Mouse (Mus musculus) midbrain, embryonic 10.5 days (tissue): ENCODE results near the gene Faap20. TPM values are rescaled to one million over a fixed set of nuclear protein-coding genes. Genes with fewer than 3 reads are reported as not detected.
A peak's percentile ranks its signal among the peaks of the same experiment; 100 is the strongest.

Experiments
- DNase-seq: peaks from one replicate; pipeline ENCODE4 v3.0.0-alpha.2; 2017; ENCODE audit warnings: low spot score
- H3K27ac ChIP-seq: fragments of 300-500 bp; sonication (generic); replicated peaks from 2 replicates; pipeline ENCODE4 v1.5.1; 2016; ENCODE audit warnings: mild to moderate bottlenecking
- H3K27me3 ChIP-seq: fragments of 300-500 bp; sonication (generic); 2 replicates; pipeline ENCODE4 v1.6.1; 2016; ENCODE audit warnings: low read depth, mild to moderate bottlenecking; ENCODE audit not compliant: poor library complexity, severe bottlenecking
- H3K36me3 ChIP-seq: fragments of 300-500 bp; sonication (generic); 2 replicates; pipeline ENCODE4 v1.6.1; 2016; ENCODE audit warnings: mild to moderate bottlenecking, moderate library complexity
- H3K4me1 ChIP-seq: fragments of 300-500 bp; sonication (generic); 2 replicates; pipeline ENCODE4 v1.6.1; 2016
- H3K4me3 ChIP-seq: fragments of 300-500 bp; sonication (generic); 2 replicates; pipeline ENCODE4 v1.5.1; 2016; ENCODE audit warnings: mild to moderate bottlenecking, moderate library complexity
- H3K9me3 ChIP-seq: fragments of 300-500 bp; sonication (generic); replicated peaks from 2 replicates; pipeline ENCODE4 v1.6.1; 2016; ENCODE audit warnings: mild to moderate bottlenecking
- WGBS: fragments of 180-500 bp; shearing (Covaris S2); methylation state at CpG from one replicate; pipeline ENCODE4 v1.1.7; 2016; 5-methylcytosine and 5-hydroxymethylcytosine counted together
- polyA plus RNA-seq: library from polyadenylated mRNA; unstranded; fragments of >200 nt; fragmentation: Nextera tagmentation; extraction: Ambion mirVana; gene quantifications from 2 replicates; pipeline ENCODE4 v1.2.1, GENCODE M21; 2016

Gene Faap20
- polyA plus RNA-seq, 1 experiment from 2014 or later = 120 TPM

DNA sequence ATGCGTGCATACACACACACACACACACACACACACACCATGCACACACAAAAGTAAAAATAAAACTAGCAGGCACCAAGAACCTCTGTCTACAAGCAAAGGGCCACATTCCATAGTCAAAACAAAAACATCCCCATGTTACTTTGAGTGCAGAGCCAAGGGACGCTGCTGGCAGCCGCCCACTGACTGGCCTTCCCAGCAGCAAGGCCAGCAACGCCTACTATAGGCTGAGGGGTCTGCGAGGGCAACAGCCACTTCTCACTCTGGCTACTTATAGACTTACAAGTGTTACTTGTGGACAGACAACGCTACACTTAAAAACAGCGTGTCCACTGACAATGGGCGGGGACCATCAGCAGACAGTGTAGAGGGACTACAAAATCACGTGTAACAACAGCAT is 34.4 kb upstream of the Faap20 start:
- Histone ChIP-seq H3K9me3 (no peaks in the 10 kb centered on the region), H3K4me1 (peaks cover 75% of the 10 kb centered on the region), H3K4me3 (no peak overlapping the region), H3K27me3 (no peaks in the 10 kb centered on the region), H3K36me3 (peaks cover 55% of the 10 kb centered on the region), H3K27ac (no peak overlapping the region)
- 71% methylated on average over 9 of the region's 9 CpGs for WGBS
- no peak for DNase-seq

DNA sequence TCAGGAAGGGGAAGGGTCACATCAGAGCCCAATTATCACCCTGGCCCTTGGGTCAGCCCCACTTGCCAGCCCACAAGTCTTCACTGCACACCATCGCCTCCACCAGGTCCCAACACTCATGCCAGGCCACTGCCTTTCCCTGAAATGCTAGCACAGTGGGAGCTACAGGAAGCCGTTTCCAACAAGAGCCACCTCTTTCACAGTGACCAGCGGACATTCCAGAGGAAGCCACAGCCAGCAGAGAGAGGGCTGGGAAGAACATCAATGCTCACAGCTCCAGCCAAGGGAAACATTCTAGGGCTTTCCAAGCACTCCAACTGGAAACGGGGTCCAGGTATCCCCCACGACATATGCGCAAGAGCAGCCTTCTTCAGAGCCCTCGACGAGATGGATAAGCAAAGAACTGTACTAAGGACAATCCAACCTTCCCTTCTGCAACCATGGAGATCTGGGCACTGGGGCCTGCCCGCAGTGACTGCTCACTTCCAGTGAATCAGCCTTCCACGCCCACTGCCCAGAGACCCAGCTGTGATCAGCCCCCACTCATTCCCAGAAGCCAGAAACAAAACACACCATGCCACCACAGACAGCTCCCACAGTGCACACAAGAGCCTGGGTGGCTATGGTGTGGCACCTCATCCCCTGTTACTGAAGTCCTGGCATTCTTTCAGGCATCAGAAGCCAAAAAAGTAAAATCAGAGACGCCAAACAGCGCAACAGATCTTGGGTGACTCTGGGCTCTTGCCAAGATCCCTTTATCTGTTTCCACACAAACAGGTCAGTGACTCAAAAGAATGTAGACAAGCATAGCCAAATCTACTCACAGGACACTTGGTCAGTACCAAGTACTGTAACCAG is 33.6 kb upstream of the Faap20 start:
- no peaks in the 10 kb centered on the region for H3K9me3 ChIP-seq
- H3K4me1 ChIP-seq = peaks cover 80% of the 10 kb centered on the region
- peaks cover 47% of the 10 kb centered on the region for H3K36me3 ChIP-seq
- no peaks in the 10 kb centered on the region for H3K27me3 ChIP-seq
- whole genome bisulfite sequencing = 73% methylated on average over 12 of the region's 12 CpGs
- peak overlapping the region; percentile 16; the same call in 1 of the 2 replicates for H3K4me3 ChIP-seq
- H3K27ac ChIP-seq = 0 out of 2 replicates have a peak overlapping the region, but pooled peaks have one; percentile 10
- no peak for DNase-seq

DNA sequence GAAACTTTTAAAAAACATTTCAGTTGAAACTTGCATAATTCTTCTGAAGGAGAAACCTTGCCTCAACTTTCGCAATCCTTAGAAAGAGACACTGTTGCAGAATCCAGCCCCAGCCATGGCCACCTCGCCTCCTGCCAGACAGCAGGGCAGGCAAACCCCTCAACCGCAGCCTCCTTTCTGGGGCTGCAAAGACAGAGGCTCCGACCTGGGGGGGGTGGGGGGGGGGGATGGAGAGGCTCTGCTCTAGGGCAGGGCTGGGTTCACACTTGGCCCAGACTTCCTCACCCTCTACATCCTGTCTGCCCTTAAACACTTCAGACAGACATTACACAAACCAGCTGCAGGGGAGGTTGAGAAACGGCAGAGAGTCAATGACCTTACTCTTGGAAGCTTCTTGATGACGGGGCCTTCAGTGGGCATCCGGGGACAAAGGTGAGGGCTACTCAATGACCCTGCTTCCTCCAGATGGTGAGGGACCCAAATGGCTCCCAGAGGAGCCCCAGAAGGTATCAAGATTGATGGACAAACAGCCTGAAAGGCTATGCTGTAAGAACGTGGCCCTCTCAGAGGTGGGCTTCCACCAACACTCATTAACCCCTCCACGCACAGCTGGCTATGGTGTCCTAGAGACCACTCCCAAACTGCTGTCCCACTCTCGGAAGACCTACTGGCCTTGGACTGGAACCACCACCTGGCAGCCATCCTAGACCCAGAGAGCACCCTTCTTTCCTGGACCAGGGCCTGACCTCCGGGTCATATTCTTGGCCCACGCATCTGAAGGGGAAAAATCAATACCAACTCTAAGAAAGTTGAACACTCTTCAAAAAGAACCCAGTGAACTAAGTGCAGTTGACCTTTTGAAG is 32.1 kb upstream of the Faap20 start:
- Histone ChIP-seq H3K4me3 (peak overlapping the region; percentile 98), H3K4me1 (peaks cover 91% of the 10 kb centered on the region), H3K27me3 (no peaks in the 10 kb centered on the region), H3K9me3 (no peaks in the 10 kb centered on the region), H3K36me3 (peaks cover 37% of the 10 kb centered on the region), H3K27ac (peak overlapping the region; percentile 42)
- WGBS = 75% methylated on average over 12 of the region's 12 CpGs
- no peak for DNase-seq

DNA sequence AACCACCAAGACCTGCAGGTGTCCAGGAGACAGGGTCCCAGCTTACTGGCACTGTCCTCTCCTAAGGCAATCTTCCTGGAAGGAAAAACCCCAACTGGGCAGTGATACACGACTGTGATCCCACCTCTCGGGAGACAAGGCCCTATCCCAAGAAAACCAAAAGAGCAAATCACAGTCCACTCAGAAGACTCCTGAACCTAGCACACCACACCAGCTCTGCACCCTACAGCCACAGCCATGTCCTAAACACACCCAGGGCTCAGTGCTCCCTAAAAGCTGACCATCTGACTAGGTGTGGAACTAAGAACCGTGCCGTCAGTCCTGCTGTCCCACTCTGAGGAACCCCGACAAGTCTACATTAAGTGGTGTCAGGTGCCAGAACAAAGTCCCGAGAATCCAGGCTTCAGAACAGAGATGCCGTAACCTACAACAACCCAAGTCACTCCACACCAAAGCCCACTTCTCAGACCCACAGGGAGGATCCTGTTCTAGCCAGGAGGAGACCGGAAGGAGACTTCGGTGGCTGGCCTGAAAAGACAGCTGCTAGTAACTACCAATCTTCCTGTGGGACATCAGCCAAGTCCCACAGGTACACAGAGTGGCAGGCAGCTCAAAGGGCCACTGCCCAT is 31.4 kb upstream of the Faap20 start:
- 85% methylated on average over 9 of the region's 9 CpGs for WGBS
- peak overlapping the region; percentile 98; the same call in 1 of the 2 replicates for H3K4me3 ChIP-seq
- peaks cover 89% of the 10 kb centered on the region for H3K4me1 ChIP-seq
- DNase-seq = no peak
- peaks cover 32% of the 10 kb centered on the region for H3K36me3 ChIP-seq
- H3K9me3 ChIP-seq = no peaks in the 10 kb centered on the region
- peak overlapping the region; percentile 42; the same call in 1 of the 2 replicates for H3K27ac ChIP-seq
- H3K27me3 ChIP-seq = no peaks in the 10 kb centered on the region

DNA sequence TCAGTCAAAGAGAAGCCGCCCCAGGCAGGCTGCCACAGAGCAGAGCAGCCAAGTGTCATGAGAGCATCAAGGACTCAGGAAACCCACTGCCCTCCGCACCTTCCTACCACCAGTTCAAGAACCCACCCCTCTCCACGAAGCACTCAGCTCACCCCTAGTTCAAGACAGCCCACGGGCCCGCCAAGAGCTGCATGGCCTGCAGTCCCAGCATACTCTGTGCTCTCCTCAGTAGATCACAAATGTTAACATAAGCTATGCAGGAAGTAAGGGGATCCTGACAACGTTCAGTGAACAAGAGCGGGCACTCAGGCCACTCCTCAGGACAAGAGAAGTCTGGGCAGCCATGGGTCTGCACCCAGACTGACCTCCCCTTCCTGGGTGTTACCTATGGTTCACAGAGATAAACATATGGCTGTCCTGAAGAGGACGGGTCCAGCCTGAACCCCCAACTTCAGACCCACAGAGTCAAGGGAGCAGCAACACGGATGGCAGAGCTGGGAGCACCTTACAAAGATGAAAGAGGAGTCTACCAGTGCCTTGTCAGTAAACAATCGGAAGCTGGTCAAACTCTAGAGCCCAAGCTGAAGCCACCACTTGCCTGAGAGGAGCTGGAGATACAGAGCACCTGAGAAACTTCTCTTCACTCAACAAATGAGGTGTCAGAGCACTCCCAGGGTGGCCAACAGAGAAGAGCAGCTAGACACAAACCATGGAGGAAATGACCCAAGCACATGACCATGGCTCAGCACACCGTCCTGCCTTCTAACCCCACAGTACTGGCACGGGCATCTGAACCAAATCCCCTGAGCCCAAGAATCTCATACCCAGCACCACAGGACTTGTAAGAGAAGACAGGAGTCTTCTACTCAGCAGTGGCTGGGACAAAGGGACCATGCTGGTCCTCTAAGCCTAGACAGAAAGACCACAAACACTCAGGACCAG is 30.1 kb upstream of the Faap20 start:
- WGBS = 74% methylated on average over 12 of the region's 12 CpGs
- Histone ChIP-seq H3K27ac (peak overlapping the region; percentile 94), H3K9me3 (no peaks in the 10 kb centered on the region), H3K27me3 (no peaks in the 10 kb centered on the region), H3K4me3 (peak overlapping the region; percentile 98), H3K4me1 (peaks cover 88% of the 10 kb centered on the region), H3K36me3 (peaks cover 32% of the 10 kb centered on the region)
- no peak for DNase-seq

DNA sequence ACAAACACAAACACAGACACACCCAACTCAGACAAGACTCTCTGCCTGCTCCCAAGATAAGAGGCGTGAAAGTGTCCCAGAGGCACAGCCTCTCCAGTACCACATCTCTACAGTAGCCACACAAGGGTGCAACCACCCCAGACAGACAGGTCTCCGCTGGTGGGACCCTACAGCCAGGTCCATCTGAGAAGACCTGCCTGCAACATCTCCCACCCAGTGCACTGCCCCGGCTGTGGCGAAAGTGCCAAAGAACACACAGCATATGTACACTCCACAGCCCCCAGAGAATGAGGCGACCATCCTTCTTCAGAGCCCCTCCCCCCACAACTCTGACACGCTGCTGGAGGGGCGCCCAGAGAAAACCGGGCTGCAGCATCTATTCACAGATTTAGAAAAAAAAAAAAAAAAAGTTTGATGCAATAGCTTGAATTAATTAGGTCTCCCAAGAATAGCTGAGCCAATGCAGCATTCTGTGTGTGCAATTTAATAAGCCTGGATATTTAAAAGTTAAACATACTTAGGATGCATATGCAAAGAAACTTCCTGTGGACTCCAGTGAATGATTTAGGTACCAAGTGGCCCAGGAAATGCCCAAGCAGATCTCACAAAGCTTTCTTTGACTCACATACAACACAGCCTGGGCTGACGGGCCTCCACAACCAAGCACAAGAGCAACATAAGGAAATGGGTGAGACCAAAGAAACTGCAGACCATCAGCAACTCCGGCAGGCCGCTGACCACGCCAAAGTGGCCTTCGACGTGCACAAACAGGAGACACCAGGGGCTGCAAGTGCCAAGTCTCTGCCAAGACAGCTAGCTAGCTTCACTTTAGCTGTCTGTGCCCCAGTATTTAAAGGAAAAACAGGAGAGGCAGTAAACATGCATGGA is 29.1 kb upstream of the Faap20 start:
- WGBS = 17% methylated on average over 14 of the region's 14 CpGs
- peak overlapping the region; percentile 94 for H3K27ac ChIP-seq
- H3K9me3 ChIP-seq = no peaks in the 10 kb centered on the region
- DNase-seq = peak; percentile 42
- peaks cover 32% of the 10 kb centered on the region for H3K36me3 ChIP-seq
- H3K4me1 ChIP-seq = peaks cover 79% of the 10 kb centered on the region
- H3K4me3 ChIP-seq = peak overlapping the region; percentile 98
- no peaks in the 10 kb centered on the region for H3K27me3 ChIP-seq

DNA sequence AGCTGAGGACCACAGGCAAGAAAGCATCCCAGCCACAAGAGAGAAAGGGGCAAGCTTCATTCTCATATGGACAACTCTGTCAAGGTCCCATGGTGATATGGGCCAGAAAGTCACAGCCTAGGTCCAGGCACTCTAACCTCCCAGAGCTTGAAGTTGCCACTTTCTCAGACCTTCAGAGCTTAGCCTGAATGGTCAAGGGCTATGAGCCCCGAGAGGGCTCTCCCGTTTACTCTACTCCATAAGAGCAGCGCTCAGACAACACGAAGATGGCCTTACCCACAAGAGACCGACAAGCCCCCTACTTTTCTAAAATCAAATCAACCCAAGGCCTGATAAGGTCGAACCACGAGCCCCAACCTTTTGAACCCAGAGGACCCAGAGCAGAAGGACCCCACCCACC is 28.5 kb upstream of the Faap20 start:
- peaks cover 72% of the 10 kb centered on the region for H3K4me1 ChIP-seq
- H3K27ac ChIP-seq = peak overlapping the region; percentile 94

DNA sequence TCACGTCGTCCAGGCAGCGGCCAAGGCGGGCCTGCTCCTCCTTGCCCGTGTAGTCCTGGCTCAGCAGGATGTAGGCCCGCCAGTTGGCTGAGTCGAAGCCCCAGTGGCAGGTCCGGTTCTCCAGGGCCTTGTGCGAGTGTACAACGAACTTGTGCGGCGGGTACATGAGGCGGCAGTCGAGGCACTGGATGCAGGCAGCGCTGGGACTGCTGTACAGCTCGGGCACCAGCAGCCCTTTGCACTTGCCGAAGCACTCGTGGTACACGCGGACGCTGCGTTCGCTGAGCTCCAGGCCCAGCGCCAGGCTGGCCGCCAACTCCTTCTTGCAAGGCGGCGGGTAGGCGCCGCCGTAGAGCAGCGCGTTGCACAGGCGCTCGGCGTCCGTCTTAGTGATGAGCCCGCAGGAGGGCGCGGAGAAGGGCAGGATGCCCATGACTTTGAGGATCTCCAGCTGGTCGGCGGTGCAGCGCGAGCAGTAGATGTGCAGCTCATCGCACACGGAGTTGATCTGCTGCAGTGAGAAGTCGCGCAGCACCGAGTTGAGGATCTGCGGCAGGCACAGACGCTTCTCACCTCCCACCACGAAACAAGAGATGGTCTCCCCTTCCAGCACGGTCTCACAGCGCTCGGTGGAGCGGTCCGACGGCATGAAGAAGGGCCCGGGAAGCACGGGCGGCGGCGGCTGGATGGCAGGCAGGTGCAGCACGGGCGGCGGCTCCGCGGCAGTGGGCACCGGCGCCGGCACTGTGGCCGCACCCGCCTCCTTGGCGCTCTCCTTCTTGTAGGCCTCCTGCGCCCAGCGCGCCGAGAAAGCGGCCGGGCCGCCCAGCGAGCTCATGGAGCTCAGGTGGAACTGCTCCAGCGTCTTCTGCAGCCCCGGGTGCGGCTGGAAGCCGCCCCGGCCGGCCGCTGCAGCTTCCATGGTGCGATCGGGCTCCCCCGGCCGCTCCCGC is 27.7 kb upstream of the Faap20 start:
- peaks cover 24% of the 10 kb centered on the region for H3K36me3 ChIP-seq
- peak; percentile 68 for DNase-seq
- H3K4me1 ChIP-seq = peaks cover 65% of the 10 kb centered on the region

More for the DNA sequence above, 28.5 kb upstream of the Faap20 start:
- DNase-seq = peak; percentile 30
- Histone ChIP-seq H3K9me3 (no peaks in the 10 kb centered on the region), H3K4me3 (peak overlapping the region; percentile 98), H3K36me3 (peaks cover 32% of the 10 kb centered on the region), H3K27me3 (no peaks in the 10 kb centered on the region)
- WGBS = 3% methylated on average over 7 of the region's 7 CpGs

DNA sequence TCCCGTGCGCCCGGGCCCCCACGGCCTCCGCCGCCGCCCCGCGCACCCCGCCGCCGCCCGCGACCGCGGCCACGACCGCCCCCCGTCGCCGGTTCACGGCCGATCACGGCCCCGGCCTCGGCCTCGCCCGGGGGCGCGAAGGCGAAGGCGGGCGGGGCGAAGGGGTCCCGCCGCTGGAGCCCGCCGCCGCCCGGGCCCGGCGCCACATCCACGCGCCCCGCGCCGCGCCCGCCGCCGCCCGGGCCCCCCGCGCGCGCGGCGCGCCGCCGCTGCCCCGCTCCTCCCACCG is 27.1 kb upstream of the Faap20 start, which contains the start of gene Ski:
Gene Ski, minus strand, starts transcription at position 41 of the 289 bp plus-strand sequence.
- Histone ChIP-seq H3K36me3 (peaks cover 18% of the 10 kb centered on the region), H3K9me3 (no peaks in the 10 kb centered on the region), H3K27me3 (no peaks in the 10 kb centered on the region), H3K4me1 (peaks cover 58% of the 10 kb centered on the region), H3K27ac (peak within 1 kb of the TSS; percentile 97), H3K4me3 (peak within 1 kb of the TSS; percentile 98)
- 13% methylated on average over 62 of the region's 63 CpGs for WGBS
- no peak for DNase-seq

More for the DNA sequence above, 27.7 kb upstream of the Faap20 start:
- WGBS = under 1% methylated on average over 93 of the region's 93 CpGs
- Histone ChIP-seq H3K9me3 (no peaks in the 10 kb centered on the region), H3K27me3 (no peaks in the 10 kb centered on the region), H3K27ac (peak overlapping the region; percentile 94), H3K4me3 (peak overlapping the region; percentile 98)

DNA sequence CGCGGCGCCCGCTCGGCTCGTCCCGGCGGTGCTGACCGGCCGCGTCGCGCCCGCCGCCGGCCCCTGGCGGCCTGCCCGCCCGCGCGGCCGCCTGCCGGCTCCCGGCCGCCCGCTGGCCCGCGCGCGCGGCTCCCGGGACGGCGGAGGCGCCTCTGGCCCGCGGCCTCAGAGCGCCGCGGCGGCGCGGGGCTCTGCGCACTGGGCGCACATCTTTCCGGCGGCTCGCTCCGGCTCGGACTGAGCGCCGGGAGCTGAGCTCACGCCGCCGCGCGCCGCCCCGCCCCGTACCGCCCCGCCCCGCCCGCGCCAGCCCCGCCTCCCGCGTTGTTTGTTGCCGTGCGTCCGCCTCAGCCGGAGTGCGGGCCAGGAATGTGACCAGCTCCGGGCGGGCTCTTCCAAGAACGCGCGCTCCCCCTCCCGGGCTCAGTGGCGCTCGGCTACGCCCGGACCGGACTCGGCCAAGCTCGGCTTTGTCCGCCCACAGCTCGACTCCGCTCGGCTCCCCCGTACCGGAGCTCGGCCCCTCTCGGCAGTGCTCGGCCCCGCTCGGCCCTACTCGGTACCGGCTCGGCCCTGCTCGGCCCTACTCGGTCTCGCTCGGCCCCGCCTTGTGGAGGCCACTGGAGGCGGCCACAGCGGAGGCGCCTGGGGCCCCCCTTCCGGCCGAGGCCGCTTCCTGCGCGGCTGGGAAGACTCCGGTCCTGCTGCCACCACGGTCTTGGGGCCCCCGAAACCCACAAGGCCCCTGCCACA is 26.6 kb upstream of the Faap20 start:
- Histone ChIP-seq H3K4me1 (peaks cover 53% of the 10 kb centered on the region), H3K27ac (peak overlapping the region; percentile 97), H3K36me3 (peaks cover 15% of the 10 kb centered on the region; the same call in 1 of the 2 replicates), H3K27me3 (no peaks in the 10 kb centered on the region), H3K9me3 (no peaks in the 10 kb centered on the region), H3K4me3 (peak overlapping the region; percentile 98)
- WGBS = 8% methylated on average over 116 of the region's 116 CpGs
- peak; percentile 100 for DNase-seq
